Mouse (Mus musculus) embryonic facial prominence, embryonic 12.5 days (tissue): ENCODE data around the gene Lsm14b. TPM values are rescaled to one million over a fixed set of nuclear protein-coding genes. Genes with fewer than 3 reads are reported as not detected.

ENCODE experiments used
- ATAC-seq: fragments of 200-750 bp; cut with Nextera tagmentation; 2 replicates; pipeline ENCODE4 v1.8.0; 2017; ENCODE audit not compliant: insufficient number of reproducible peaks, insufficient read depth, low FRiP score, low TSS enrichment
- H3K27ac ChIP-seq: fragments of 300-500 bp; sonication (generic); 2 replicates; pipeline ENCODE4 v1.5.1; 2016; ENCODE audit warnings: mild to moderate bottlenecking
- H3K27me3 ChIP-seq: fragments of 300-500 bp; sonication (generic); 2 replicates; pipeline ENCODE4 v1.6.1; 2016; ENCODE audit warnings: mild to moderate bottlenecking, moderate library complexity
- H3K36me3 ChIP-seq: fragments of 300-500 bp; sonication (generic); 2 replicates; pipeline ENCODE4 v1.6.1; 2016; ENCODE audit warnings: mild to moderate bottlenecking
- H3K4me1 ChIP-seq: fragments of 300-500 bp; sonication (generic); 2 replicates; pipeline ENCODE4 v1.6.1; 2016
- H3K4me2 ChIP-seq: fragments of 300-500 bp; sonication (generic); replicated peaks from 2 replicates; pipeline ENCODE4 v1.6.1; 2016; ENCODE audit warnings: mild to moderate bottlenecking, moderate library complexity
- H3K4me3 ChIP-seq: fragments of 300-500 bp; sonication (generic); 2 replicates; pipeline ENCODE4 v1.5.1; 2016; ENCODE audit warnings: mild to moderate bottlenecking
- H3K9ac ChIP-seq: fragments of 300-500 bp; sonication (generic); 2 replicates; pipeline ENCODE4 v1.6.1; 2016; ENCODE audit warnings: mild to moderate bottlenecking, moderate library complexity
- H3K9me3 ChIP-seq: fragments of 300-500 bp; sonication (generic); 2 replicates; pipeline ENCODE4 v1.6.1; 2016; ENCODE audit warnings: mild to moderate bottlenecking, moderate library complexity
- WGBS: fragments of 180-500 bp; shearing (Covaris S2); methylation state at CpG from one replicate; pipeline ENCODE4 v1.1.7; 2016; 5-methylcytosine and 5-hydroxymethylcytosine counted together
- polyA plus RNA-seq: library from polyadenylated mRNA; unstranded; fragments of >200 nt; fragmentation: Nextera tagmentation; extraction: Ambion mirVana; gene quantifications from 2 replicates; pipeline ENCODE4 v1.2.1, GENCODE M21; 2016

Lsm14b gene
- polyA plus RNA-seq, 1 experiment from 2014 or later: 13.1 TPM

DNA sequence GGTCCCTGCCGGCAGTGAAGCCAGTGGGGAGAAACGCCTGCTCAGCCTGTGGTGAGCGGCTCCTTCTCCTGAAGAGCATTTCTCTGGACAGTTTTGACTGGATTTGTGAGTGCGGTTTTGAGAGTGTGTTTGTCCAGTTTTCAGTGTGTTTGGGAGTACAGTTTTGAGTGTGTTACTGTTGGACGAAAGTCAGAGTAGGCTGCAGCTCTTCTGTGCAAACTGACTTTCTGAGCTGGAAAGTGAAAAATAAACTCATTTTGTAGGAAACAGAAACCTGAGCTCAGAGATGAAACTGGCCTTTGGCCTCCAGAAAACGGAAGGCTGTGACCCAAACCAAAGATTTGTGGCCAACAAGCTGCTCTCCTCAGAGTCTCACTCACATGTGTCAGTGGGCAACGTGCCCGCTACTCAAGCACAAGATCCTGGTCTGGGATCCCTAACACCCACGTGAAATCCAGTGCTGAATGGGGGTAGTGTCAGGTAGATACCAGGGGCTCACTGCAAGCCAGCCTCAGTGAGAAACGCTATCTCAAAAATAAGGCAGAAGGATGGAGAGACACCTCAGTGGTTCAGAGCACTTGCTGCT, 38.3 kb upstream of the Lsm14b start:
- no peak overlapping the region for H3K4me3 ChIP-seq
- no peak for ATAC-seq
- 71% methylated on average over 10 of the region's 10 CpGs for WGBS
- no peak overlapping the region for H3K27ac ChIP-seq
- H3K9ac ChIP-seq: no peak overlapping the region
- no peak overlapping the region for H3K4me2 ChIP-seq
- H3K4me1 ChIP-seq: peaks cover 5% of the 10 kb centered on the region; the same call in 1 of the 2 replicates
- no peaks in the 10 kb centered on the region for H3K36me3 ChIP-seq
- H3K9me3 ChIP-seq: no peaks in the 10 kb centered on the region
- no peaks in the 10 kb centered on the region for H3K27me3 ChIP-seq

DNA sequence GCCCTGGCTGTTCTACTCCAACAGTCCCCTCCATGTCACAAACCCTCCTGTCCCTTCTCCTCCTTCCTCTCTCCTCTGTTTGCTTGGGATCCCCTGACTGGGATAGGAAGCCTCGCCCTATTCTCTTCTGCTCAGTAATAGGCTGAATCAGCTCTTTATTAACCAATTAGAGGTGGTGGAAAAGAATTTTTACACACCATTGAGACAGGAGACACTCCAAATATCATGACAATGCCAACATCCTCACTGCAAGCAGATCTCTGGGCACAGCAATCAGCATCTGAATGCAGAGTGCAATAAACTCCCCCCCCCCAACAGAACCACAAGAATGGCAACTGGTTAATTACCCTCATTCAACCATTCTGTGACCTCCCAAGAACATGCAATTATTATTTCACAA, 35.7 kb upstream of the Lsm14b start:
- ATAC-seq: no peak
- Histone ChIP-seq H3K9me3 (no peaks in the 10 kb centered on the region), H3K4me3 (no peak overlapping the region), H3K27ac (no peak overlapping the region), H3K36me3 (no peaks in the 10 kb centered on the region), H3K4me2 (no peak overlapping the region), H3K27me3 (no peaks in the 10 kb centered on the region), H3K9ac (no peak overlapping the region), H3K4me1 (peaks cover 5% of the 10 kb centered on the region; the same call in 1 of the 2 replicates)
- WGBS: 54% methylated on average over 1 of the region's 1 CpGs

DNA sequence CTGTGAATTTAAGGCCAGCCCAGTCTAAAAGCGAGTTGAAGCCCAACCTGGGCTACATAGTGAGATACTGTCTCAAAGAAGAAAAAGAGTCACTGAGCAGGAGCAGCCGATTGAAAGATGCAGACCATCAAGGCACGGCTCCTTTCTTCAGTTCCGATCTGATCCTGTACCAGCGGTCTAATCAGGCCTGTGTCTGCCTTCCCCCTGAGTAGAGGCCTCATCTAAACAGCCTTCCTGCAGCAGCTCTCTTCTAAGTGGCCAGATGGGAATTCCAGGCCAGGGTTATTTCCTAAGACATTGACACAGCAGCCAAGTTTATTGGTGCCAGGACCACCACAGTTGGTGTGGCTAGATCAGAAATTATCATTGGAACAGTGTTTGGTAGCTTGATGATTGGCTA, 31.7 kb upstream of the Lsm14b start:
- Histone ChIP-seq H3K9ac (no peak overlapping the region), H3K4me3 (no peak overlapping the region), H3K36me3 (no peaks in the 10 kb centered on the region), H3K4me1 (no peaks in the 10 kb centered on the region), H3K27me3 (no peaks in the 10 kb centered on the region), H3K9me3 (no peaks in the 10 kb centered on the region), H3K4me2 (no peak overlapping the region), H3K27ac (no peak overlapping the region)
- WGBS: 84% methylated on average over 5 of the region's 5 CpGs
- ATAC-seq: no peak

DNA sequence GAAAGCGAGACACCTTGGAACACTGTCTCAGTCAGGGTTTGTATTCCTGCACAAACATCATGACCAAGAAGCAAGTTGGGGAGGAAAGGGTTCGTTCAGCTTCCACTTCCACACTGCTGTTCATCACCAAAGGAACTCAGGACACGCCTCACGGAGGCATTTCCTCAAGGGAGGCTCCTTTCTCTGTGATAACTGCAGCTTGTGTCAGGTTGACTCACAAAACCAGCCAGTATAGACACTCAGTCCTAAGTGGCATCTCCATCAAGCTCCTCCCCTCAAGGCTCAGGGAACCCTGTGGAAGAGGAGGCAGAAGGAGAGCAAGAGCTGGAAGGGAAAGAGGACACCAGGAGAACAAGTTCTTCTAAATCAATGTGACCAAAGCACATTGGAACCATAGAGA, 26.4 kb upstream of the Lsm14b start:
- 73% methylated on average over 4 of the region's 4 CpGs for WGBS
- no peak for ATAC-seq

DNA sequence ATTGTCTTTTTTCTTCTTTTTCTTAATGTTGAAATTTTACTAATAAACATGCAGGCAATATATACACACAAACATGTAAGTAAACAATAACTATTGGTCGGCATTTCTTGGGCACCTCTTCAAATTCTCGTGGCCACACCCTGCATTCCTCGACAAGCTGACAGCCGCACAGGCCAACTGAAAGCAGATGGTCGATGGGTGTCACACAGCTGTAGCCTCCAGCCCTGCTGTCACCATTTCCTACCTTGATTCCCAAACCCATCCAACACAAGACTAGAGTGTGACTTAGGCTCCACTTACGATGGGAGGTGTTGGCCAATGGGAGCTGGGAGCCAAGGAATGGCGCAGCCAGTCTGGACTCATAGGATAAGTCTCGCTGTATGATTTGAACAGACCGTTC, 23.2 kb upstream of the Lsm14b start:
- 91% methylated on average over 9 of the region's 9 CpGs for WGBS

More for the DNA sequence above, 26.4 kb upstream of the Lsm14b start:
- H3K36me3 ChIP-seq: no peaks in the 10 kb centered on the region
- no peak overlapping the region for H3K4me2 ChIP-seq
- H3K27me3 ChIP-seq: no peaks in the 10 kb centered on the region
- no peaks in the 10 kb centered on the region for H3K4me1 ChIP-seq
- no peak overlapping the region for H3K4me3 ChIP-seq
- no peaks in the 10 kb centered on the region for H3K9me3 ChIP-seq
- no peak overlapping the region for H3K27ac ChIP-seq
- H3K9ac ChIP-seq: no peak overlapping the region

DNA sequence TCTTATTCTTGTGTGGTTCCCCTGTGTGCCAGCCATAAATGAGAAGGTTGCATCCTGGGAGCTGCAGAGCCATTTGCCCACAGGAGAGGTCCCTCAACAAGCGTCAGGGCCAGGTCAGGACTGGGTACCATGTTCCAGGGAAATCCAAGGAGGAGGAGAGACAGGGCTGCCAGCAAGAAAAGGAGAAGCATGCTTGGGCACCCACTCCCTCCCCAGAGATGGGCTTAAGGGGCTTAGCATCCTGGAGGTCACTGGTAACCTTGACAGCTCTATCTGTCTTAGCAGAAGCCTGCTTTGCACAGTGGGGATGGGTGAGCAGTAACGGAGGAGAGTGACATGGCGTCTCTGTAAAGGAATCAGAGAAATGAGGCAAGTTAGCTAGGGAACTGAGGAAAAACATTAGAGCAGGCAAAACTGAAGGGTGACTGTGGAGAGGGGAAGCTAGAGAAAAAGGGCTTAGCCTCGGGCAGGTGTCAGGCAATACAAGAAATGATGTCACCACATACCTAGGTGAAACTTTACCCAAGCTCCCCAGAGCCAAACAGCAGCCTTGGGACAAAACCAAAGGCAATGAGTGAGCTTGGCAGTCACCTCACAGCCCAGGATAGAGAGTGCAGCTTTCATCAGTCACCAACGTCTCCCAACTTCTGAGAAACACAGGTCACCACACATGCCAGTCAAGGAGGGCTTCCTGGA, 19.0 kb upstream of the Lsm14b start:
- Histone ChIP-seq H3K4me3 (no peak overlapping the region), H3K27ac (no peak overlapping the region)

More for the DNA sequence above, 23.2 kb upstream of the Lsm14b start:
- H3K27ac ChIP-seq: no peak overlapping the region
- no peak overlapping the region for H3K4me2 ChIP-seq
- no peaks in the 10 kb centered on the region for H3K9me3 ChIP-seq
- no peak overlapping the region for H3K9ac ChIP-seq
- no peaks in the 10 kb centered on the region for H3K36me3 ChIP-seq
- no peaks in the 10 kb centered on the region for H3K4me1 ChIP-seq
- no peaks in the 10 kb centered on the region for H3K27me3 ChIP-seq
- ATAC-seq: no peak
- no peak overlapping the region for H3K4me3 ChIP-seq

DNA sequence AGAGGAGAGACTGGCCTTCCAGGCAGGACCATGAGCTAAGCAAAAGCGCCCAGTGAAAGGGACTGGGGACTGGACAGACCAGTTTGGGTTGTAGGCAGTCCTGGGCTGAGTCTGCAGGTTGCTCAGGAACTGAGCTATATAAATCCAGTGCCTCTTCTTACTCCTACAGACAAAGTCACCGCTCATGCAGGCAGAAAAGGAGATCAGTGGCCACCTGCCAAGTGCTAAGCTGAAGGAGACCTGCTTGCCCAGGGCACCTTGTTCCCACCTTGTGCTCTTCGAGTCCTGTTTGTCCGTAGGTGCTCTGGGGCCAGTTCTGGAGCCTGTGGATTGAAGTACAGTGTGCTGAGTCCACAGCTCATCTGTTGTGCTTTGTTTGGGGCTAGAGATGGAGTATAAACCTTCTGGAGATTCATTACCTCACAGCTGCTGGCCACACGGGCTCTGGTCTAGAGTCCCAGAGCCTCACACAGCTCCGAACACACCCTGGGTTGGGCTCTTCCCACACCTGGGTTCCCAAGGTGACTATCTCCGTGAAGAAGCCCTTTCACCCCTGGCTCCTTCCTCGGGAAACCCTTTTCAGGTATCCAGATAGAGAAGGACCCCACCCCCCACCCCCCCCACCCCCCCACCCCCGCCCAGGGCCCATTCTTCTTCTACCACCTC, 18.3 kb upstream of the Lsm14b start:
- Histone ChIP-seq H3K4me1 (no peaks in the 10 kb centered on the region), H3K36me3 (no peaks in the 10 kb centered on the region), H3K4me2 (no peak overlapping the region), H3K4me3 (no peak overlapping the region), H3K27me3 (no peaks in the 10 kb centered on the region), H3K9me3 (0 out of 2 replicates have a peak, but pooled peaks cover 2% of the 10 kb centered on the region), H3K27ac (no peak overlapping the region), H3K9ac (no peak overlapping the region)
- no peak for ATAC-seq
- 45% methylated on average over 9 of the region's 9 CpGs for WGBS

More for the DNA sequence above, 19.0 kb upstream of the Lsm14b start:
- Histone ChIP-seq H3K4me2 (no peak overlapping the region), H3K9me3 (no peaks in the 10 kb centered on the region), H3K36me3 (no peaks in the 10 kb centered on the region), H3K9ac (no peak overlapping the region), H3K4me1 (no peaks in the 10 kb centered on the region), H3K27me3 (no peaks in the 10 kb centered on the region)
- WGBS: 55% methylated on average over 5 of the region's 5 CpGs
- no peak for ATAC-seq

DNA sequence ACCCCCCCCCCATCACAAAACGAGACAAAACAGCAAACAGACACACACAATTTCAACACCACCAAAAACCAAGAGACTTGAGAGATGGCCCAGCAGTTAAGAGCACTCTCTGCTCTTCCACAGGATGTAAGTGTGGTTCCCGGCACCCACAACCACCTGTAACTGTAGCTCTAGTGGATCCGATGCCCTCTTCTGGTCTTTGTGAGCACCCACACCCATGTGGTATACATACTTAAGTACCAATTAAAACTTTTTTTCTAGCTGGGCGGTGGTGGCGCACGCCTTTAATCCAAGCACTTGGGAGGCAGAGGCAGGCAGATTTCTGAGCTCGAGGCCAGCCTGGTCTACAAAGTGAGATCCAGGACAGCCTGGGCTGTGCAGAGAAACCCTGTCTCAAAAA, 14.1 kb upstream of the Lsm14b start:
- Histone ChIP-seq H3K36me3 (no peaks in the 10 kb centered on the region), H3K9me3 (0 out of 2 replicates have a peak, but pooled peaks cover 3% of the 10 kb centered on the region), H3K4me3 (no peak overlapping the region), H3K9ac (no peak overlapping the region), H3K27ac (no peak overlapping the region), H3K4me1 (no peaks in the 10 kb centered on the region), H3K27me3 (no peaks in the 10 kb centered on the region), H3K4me2 (no peak overlapping the region)
- no peak for ATAC-seq
- 92% methylated on average over 7 of the region's 7 CpGs for WGBS

DNA sequence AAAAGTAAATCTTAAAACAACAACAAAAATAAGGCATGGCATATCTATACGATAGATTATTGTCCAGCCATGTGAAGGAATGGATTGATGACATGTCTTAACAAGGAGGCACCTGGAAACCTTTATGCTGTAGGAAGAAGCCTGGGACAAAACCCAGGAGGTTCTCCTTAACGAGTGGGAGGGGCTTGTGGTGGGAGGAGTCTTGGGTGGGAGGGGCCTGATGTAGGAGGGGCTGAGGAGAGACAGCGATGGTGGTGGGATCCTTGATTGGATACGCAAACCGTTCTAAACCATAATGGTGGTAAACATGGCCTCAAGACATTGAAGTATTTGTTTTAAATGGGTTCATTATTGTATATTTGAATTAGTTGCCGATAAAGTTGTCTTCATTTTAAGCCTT, 13.4 kb upstream of the Lsm14b start:
- Histone ChIP-seq H3K27me3 (no peaks in the 10 kb centered on the region), H3K9me3 (0 out of 2 replicates have a peak, but pooled peaks cover 3% of the 10 kb centered on the region), H3K4me3 (no peak overlapping the region), H3K4me1 (no peaks in the 10 kb centered on the region), H3K36me3 (no peaks in the 10 kb centered on the region), H3K27ac (no peak overlapping the region), H3K9ac (no peak overlapping the region), H3K4me2 (no peak overlapping the region)
- no peak for ATAC-seq
- 84% methylated on average over 6 of the region's 6 CpGs for WGBS

DNA sequence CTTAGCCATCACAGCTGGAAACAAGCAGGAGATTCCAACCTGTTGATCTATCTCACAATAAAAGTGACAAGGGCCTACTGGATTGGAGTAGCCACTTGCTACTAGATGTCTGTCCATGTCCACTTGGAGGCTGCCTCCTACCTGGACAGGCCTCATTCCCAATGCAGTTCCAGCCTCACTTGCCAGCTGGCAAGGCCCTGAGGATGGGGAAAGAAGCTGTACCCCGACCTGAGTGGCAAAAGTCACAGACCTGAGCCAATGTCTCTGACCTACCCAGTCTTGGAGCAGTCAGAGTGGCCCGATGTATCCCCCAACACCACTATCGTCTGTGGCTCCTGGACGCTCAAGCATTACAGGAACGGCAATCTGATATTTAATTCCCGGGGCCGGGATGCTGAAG, 11.1 kb upstream of the Lsm14b start:
- Histone ChIP-seq H3K4me3 (no peak overlapping the region), H3K4me1 (peaks cover 11% of the 10 kb centered on the region; the same call in 1 of the 2 replicates), H3K27me3 (no peaks in the 10 kb centered on the region), H3K9ac (no peak overlapping the region), H3K36me3 (no peaks in the 10 kb centered on the region), H3K4me2 (no peak overlapping the region), H3K9me3 (0 out of 2 replicates have a peak, but pooled peaks cover 3% of the 10 kb centered on the region), H3K27ac (no peak overlapping the region)
- no peak for ATAC-seq
- WGBS: 82% methylated on average over 7 of the region's 7 CpGs

DNA sequence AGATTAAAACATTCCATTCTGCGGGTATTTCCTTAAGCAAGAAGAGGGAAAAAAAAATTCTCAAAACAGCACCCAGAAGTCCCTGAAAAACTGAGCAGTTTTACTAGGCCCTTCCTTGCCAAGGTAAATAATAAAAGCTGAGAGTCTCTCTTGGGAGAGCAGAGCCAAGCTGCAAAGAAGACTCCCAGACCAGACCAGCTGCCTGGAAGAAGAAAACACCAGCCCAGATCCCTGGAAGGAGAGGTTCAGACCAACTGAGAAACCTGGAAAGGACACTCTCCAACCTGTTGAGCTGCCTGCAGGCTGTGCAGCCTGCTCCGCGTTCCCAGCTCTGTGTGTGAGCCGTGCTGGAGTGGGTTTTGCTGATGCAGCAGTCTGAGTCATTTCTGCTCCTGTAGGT, 7.2 kb upstream of the Lsm14b start:
- H3K27me3 ChIP-seq: peaks cover 10% of the 10 kb centered on the region; the same call in 1 of the 2 replicates
- no peak overlapping the region for H3K27ac ChIP-seq
- peaks cover 11% of the 10 kb centered on the region; the same call in 1 of the 2 replicates for H3K4me1 ChIP-seq
- no peak overlapping the region for H3K4me3 ChIP-seq
- H3K9me3 ChIP-seq: no peaks in the 10 kb centered on the region
- no peak overlapping the region; the same call in 1 of the 2 replicates for H3K9ac ChIP-seq
- H3K4me2 ChIP-seq: no peak overlapping the region
- 66% methylated on average over 4 of the region's 4 CpGs for WGBS
- H3K36me3 ChIP-seq: no peaks in the 10 kb centered on the region
- ATAC-seq: no peak

DNA sequence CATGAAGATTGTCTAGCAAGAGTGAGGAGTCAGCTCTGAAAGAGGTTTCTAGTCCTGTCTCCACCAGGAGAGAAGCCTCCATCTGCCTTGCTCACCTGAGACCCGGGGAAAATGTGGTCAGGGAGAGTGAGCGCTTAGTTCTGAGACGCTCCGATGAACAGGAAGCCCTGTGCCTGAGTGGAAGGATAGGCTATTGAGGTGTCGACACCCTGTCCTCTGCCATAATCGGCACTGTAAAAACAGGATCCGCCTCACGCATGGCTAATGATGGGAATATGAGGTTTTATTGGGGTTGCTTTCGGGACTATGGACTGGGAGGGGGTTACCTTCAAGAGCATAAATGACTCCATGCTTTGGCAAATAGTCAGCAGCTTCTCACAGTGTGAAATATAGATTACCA, 6.2 kb upstream of the Lsm14b start:
- H3K27me3 ChIP-seq: peaks cover 18% of the 10 kb centered on the region; the same call in 1 of the 2 replicates
- no peak overlapping the region for H3K9ac ChIP-seq
- no peak for ATAC-seq
- H3K4me3 ChIP-seq: no peak overlapping the region
- 81% methylated on average over 9 of the region's 9 CpGs for WGBS
- H3K4me2 ChIP-seq: no peak overlapping the region
- H3K9me3 ChIP-seq: no peaks in the 10 kb centered on the region
- H3K4me1 ChIP-seq: peaks cover 11% of the 10 kb centered on the region; the same call in 1 of the 2 replicates
- no peaks in the 10 kb centered on the region for H3K36me3 ChIP-seq
- H3K27ac ChIP-seq: no peak overlapping the region
